Mouse (Mus musculus) liver, embryonic 11.5 days (tissue): ENCODE measurements at regions not wholly inside any gene's neighbourhood (a gene's known extent, or its start where the extent isn't known, plus 50 kb on each side); places are given as distances from the start of the nearest gene placed in this dataset.

ENCODE experiments used
- ATAC-seq: fragments of 200-750 bp; cut with Nextera tagmentation; replicated peaks from 2 replicates; pipeline ENCODE4 v1.8.0; 2017; ENCODE audit warnings: moderate number of reproducible peaks, mild to moderate bottlenecking, moderate TSS enrichment, moderate library complexity; ENCODE audit not compliant: low FRiP score
- DNase-seq: peaks from one replicate; pipeline ENCODE4 v3.0.0-alpha.2; 2017; ENCODE audit warnings: low spot score
- H3K27ac ChIP-seq: fragments of 300-500 bp; sonication (generic); 2 replicates; pipeline ENCODE4 v1.5.1; 2014; ENCODE audit warnings: mild to moderate bottlenecking, low read depth, low read length, control low read depth
- H3K27me3 ChIP-seq: fragments of 300-500 bp; sonication (generic); replicated peaks from 2 replicates; pipeline ENCODE4 v1.6.1; 2014; ENCODE audit warnings: low read length, mixed read lengths; ENCODE audit not compliant: control insufficient read depth, insufficient read depth
- H3K36me3 ChIP-seq: fragments of 300-500 bp; sonication (generic); 2 replicates; pipeline ENCODE4 v1.6.1; 2014; ENCODE audit warnings: mild to moderate bottlenecking, low read length, moderate library complexity, mixed read lengths; ENCODE audit not compliant: control insufficient read depth, insufficient read depth
- H3K4me1 ChIP-seq: fragments of 300-500 bp; sonication (generic); replicated peaks from 2 replicates; pipeline ENCODE4 v1.6.1; 2014; ENCODE audit warnings: low read length, mixed read lengths; ENCODE audit not compliant: control insufficient read depth, insufficient read depth
- H3K4me2 ChIP-seq: fragments of 300-500 bp; sonication (generic); 2 replicates; pipeline ENCODE4 v1.6.1; 2014; ENCODE audit warnings: mild to moderate bottlenecking, control low read depth, moderate library complexity
- H3K4me3 ChIP-seq: fragments of 300-500 bp; sonication (generic); 2 replicates; pipeline ENCODE4 v1.5.1; 2014; ENCODE audit warnings: low read depth, low read length, control low read depth
- H3K9ac ChIP-seq: fragments of 300-500 bp; sonication (generic); 2 replicates; pipeline ENCODE4 v1.6.1; 2014; ENCODE audit warnings: low read depth, low read length, control low read depth
- H3K9me3 ChIP-seq: fragments of 300-500 bp; sonication (generic); 2 replicates; pipeline ENCODE4 v1.6.1; 2016; ENCODE audit warnings: low read length, inconsistent platforms, mixed read lengths; ENCODE audit not compliant: control insufficient read depth
- WGBS: fragments of 180-500 bp; shearing (Covaris S2); extraction: QIAGEN DNeasy Blood & Tissue Kit; methylation state at CpG from one replicate; pipeline ENCODE4 v1.1.7; 2014; 5-methylcytosine and 5-hydroxymethylcytosine counted together

GRCm38 (mm10) chr6:109125447-109125846 lies 297.0 kb downstream of the Edem1 start:
- Histone ChIP-seq H3K27ac (no peak overlapping the region), H3K4me2 (no peak overlapping the region), H3K4me3 (no peak overlapping the region), H3K9me3 (no peaks in the 10 kb centered on the region), H3K27me3 (no peaks in the 10 kb centered on the region), H3K4me1 (no peaks in the 10 kb centered on the region), H3K9ac (no peak overlapping the region), H3K36me3 (no peaks in the 10 kb centered on the region)
- no peak for ATAC-seq
- 86% methylated on average over 12 of the region's 12 CpGs for WGBS
- DNase-seq = no peak

- WGBS = 81% methylated on average over 1 of the region's 1 CpGs
- Histone ChIP-seq H3K9ac (no peak overlapping the region), H3K27ac (no peak overlapping the region), H3K4me2 (no peak overlapping the region), H3K9me3 (no peaks in the 10 kb centered on the region), H3K36me3 (no peaks in the 10 kb centered on the region), H3K4me3 (no peak overlapping the region), H3K27me3 (no peaks in the 10 kb centered on the region), H3K4me1 (no peaks in the 10 kb centered on the region)
- no peak for DNase-seq
- no peak for ATAC-seq
Measured at GRCm38 (mm10) chr6:109127203-109127602, 298.8 kb downstream of the Edem1 start.

GRCm38 (mm10) chr6:109146111-109146510 lies 317.7 kb downstream of the Edem1 start:
- WGBS = 73% methylated on average over 5 of the region's 5 CpGs
- H3K9ac ChIP-seq = no peak overlapping the region
- H3K4me2 ChIP-seq = no peak overlapping the region
- no peak for DNase-seq
- no peaks in the 10 kb centered on the region for H3K27me3 ChIP-seq
- H3K4me3 ChIP-seq = no peak overlapping the region
- no peaks in the 10 kb centered on the region for H3K4me1 ChIP-seq
- no peak overlapping the region for H3K27ac ChIP-seq
- no peaks in the 10 kb centered on the region for H3K36me3 ChIP-seq
- ATAC-seq = no peak
- no peaks in the 10 kb centered on the region for H3K9me3 ChIP-seq

GRCm38 (mm10) chr6:109149043-109149442 lies 320.6 kb downstream of the Edem1 start:
- Histone ChIP-seq H3K36me3 (no peaks in the 10 kb centered on the region), H3K4me1 (no peaks in the 10 kb centered on the region), H3K27me3 (no peaks in the 10 kb centered on the region), H3K9ac (no peak overlapping the region), H3K27ac (no peak overlapping the region), H3K4me3 (no peak overlapping the region), H3K4me2 (no peak overlapping the region), H3K9me3 (no peaks in the 10 kb centered on the region)
- DNase-seq = no peak
- no peak for ATAC-seq
- WGBS = 76% methylated on average over 8 of the region's 8 CpGs

GRCm38 (mm10) chr6:109150023-109150911 lies 321.8 kb downstream of the Edem1 start:
- Histone ChIP-seq H3K27ac (no peak overlapping the region), H3K9ac (no peak overlapping the region), H3K4me2 (no peak overlapping the region), H3K9me3 (no peaks in the 10 kb centered on the region), H3K27me3 (no peaks in the 10 kb centered on the region), H3K36me3 (no peaks in the 10 kb centered on the region), H3K4me1 (no peaks in the 10 kb centered on the region), H3K4me3 (no peak overlapping the region)
- peak; percentile 43 for DNase-seq
- WGBS = 60% methylated on average over 22 of the region's 22 CpGs
- peak; percentile 52; the same call in 1 of the 2 replicates for ATAC-seq

GRCm38 (mm10) chr6:109150912-109151256 lies 322.4 kb downstream of the Edem1 start:
- Histone ChIP-seq H3K9ac (no peak overlapping the region), H3K27ac (no peak overlapping the region), H3K9me3 (no peaks in the 10 kb centered on the region), H3K4me3 (no peak overlapping the region), H3K27me3 (no peaks in the 10 kb centered on the region), H3K4me2 (no peak overlapping the region), H3K4me1 (no peaks in the 10 kb centered on the region), H3K36me3 (no peaks in the 10 kb centered on the region)
- 91% methylated on average over 9 of the region's 9 CpGs for WGBS
- no peak for DNase-seq
- ATAC-seq = no peak

- WGBS = 37% methylated on average over 7 of the region's 7 CpGs
- H3K9me3 ChIP-seq = no peaks in the 10 kb centered on the region
- H3K4me3 ChIP-seq = no peak overlapping the region
- no peak overlapping the region for H3K4me2 ChIP-seq
- H3K4me1 ChIP-seq = no peaks in the 10 kb centered on the region
- H3K36me3 ChIP-seq = no peaks in the 10 kb centered on the region
- ATAC-seq = peak; percentile 59; the same call in 1 of the 2 replicates
- H3K27me3 ChIP-seq = no peaks in the 10 kb centered on the region
- no peak overlapping the region for H3K9ac ChIP-seq
- no peak overlapping the region for H3K27ac ChIP-seq
- no peak for DNase-seq
Measured at GRCm38 (mm10) chr6:109153624-109154023, 325.2 kb downstream of the Edem1 start.

- Histone ChIP-seq H3K27me3 (no peaks in the 10 kb centered on the region), H3K27ac (no peak overlapping the region), H3K4me1 (no peaks in the 10 kb centered on the region), H3K9me3 (no peaks in the 10 kb centered on the region), H3K4me2 (no peak overlapping the region), H3K9ac (no peak overlapping the region), H3K4me3 (no peak overlapping the region), H3K36me3 (no peaks in the 10 kb centered on the region)
- DNase-seq (no peak), ATAC-seq (no peak)
- WGBS = 76% methylated on average over 7 of the region's 7 CpGs
Measured at GRCm38 (mm10) chr6:109159561-109159960, 331.1 kb downstream of the Edem1 start.

GRCm38 (mm10) chr6:109167439-109167838 lies 339.0 kb downstream of the Edem1 start:
- no peak for DNase-seq
- H3K4me3 ChIP-seq = no peak overlapping the region
- WGBS = 89% methylated on average over 5 of the region's 5 CpGs

More at GRCm38 (mm10) chr6:109167439-109167838, 339.0 kb downstream of the Edem1 start:
- H3K9ac ChIP-seq = no peak overlapping the region
- ATAC-seq = no peak
- H3K36me3 ChIP-seq = no peaks in the 10 kb centered on the region
- no peaks in the 10 kb centered on the region for H3K27me3 ChIP-seq
- H3K9me3 ChIP-seq = no peaks in the 10 kb centered on the region
- H3K4me1 ChIP-seq = no peaks in the 10 kb centered on the region
- no peak overlapping the region for H3K4me2 ChIP-seq
- no peak overlapping the region for H3K27ac ChIP-seq
